Mouse (Mus musculus) gastrocnemius, adult 2 months (tissue): ENCODE data around the gene Plxnb1. TPM values are rescaled to one million over a fixed set of nuclear protein-coding genes. Genes with fewer than 3 reads are reported as not detected.

Source experiments
- DNase-seq: peaks from one replicate; pipeline ENCODE4 v3.0.0; 2022
- H3K27ac ChIP-seq: fragments of 200-600 bp; 2 replicates; pipeline ENCODE4 v1.8.1; 2022; ENCODE audit warnings: mild to moderate bottlenecking
- H3K4me3 ChIP-seq: fragments of 200-600 bp; 2 replicates; pipeline ENCODE4 v1.8.1; 2022; ENCODE audit warnings: mild to moderate bottlenecking, moderate library complexity
- CTCF ChIP-seq: fragments of 200-600 bp; IDR thresholded peaks from 2 replicates; pipeline ENCODE4 v1.8.1; 2022; ENCODE audit warnings: antibody characterized with exemption, mild to moderate bottlenecking, moderate library complexity
- intact Hi-C: fragments of 180-260 bp; cut with DNase I; formaldehyde crosslinking; loops from one replicate; pipeline ENCODE4 v1.15.1; 2025
- total RNA-seq, 2 experiments: library from RNA; stranded (reverse); gene quantifications; 2 replicates each; pipeline ENCODE4 v1.2.3; 2021

The Plxnb1 gene
- total RNA-seq, 2 experiments from 2014 or later = 0.54 to 1.1 TPM

GRCm38 (mm10) chr9:109055271-109056030, 39.7 kb upstream of the Plxnb1 start:
- no peak for DNase-seq
- Histone ChIP-seq H3K27ac (peak overlapping the region; percentile 82), H3K4me3 (peak overlapping the region; percentile 62)
- intact Hi-C loops = loop anchor here (2.0 to 5.0 kb wide), 2 partner anchors 17 to 118 kb away; partner anchors contain the start of genes Shisa5 and Uqcrc1
- TF ChIP-seq CTCF = no peak

DNA sequence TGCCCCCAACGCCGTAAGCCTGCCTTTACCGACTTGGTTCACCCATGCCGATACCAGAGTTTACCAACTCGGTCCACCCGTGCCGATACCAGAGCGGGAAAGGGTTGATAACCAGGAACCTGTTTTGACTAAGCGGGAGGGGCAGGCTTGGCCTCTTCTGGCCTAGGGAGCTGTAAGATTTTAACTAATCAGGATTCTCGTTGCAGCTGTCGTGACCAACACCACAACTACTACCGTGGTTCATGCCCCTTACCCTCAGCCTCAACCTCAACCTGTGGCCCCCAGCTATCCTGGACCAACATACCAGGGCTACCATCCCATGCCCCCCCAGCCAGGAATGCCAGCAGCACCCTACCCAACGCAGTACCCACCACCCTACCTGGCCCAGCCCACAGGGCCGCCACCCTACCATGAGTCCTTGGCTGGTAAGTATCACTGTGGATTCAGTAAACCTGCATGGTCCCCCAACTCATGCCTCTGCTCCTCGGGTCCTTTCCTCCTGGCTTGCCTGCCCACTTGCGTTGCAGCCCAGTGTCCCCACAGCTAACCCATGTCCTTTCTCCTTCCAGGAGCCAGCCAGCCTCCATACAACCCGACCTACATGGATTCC, 39.0 kb upstream of the Plxnb1 start:
- Histone ChIP-seq H3K27ac (peak overlapping the region; percentile 31; the same call in 1 of the 2 replicates), H3K4me3 (peak overlapping the region; percentile 3; the same call in 1 of the 2 replicates)
- DNase-seq = no peak
- no peak for TF ChIP-seq CTCF
- intact Hi-C loops = loop anchor here (2.0 to 5.0 kb wide), 2 partner anchors 17 to 119 kb away; partner anchors contain the start of genes Shisa5 and Uqcrc1

GRCm38 (mm10) chr9:109056916-109057315, 38.3 kb upstream of the Plxnb1 start:
- intact Hi-C loops = loop anchor here (2.0 to 5.0 kb wide), 2 partner anchors 18 to 120 kb away; partner anchors contain the start of genes Shisa5 and Uqcrc1
- no peak for TF ChIP-seq CTCF

DNA sequence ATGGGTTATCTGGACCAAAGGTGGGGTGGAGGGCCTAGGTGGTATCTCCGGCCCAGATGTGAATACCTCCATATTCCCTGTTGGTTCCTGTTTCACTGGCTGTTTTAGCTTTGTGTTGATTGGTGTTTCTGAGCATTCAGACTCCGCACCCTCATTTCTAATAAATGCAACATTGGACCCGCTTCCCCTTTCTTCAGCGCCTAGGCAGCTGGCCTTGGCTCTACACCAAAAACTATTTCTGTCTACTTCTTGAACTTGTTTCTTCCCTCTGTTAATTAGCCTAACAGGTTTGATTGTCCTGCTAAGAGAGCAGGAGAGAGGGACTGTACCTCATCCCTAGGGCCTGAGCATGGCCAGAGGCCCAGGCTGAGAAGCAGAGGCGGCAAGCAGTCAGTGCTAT, 37.6 kb upstream of the Plxnb1 start:
- DNase-seq = no peak
- peak overlapping the region; percentile 76 for H3K4me3 ChIP-seq
- H3K27ac ChIP-seq = peak overlapping the region; percentile 93
- TF ChIP-seq CTCF = no peak
- intact Hi-C loops = loop anchor here (2.0 to 5.0 kb wide), 2 partner anchors 19 to 120 kb away; partner anchors contain the start of genes Shisa5 and Uqcrc1

More at GRCm38 (mm10) chr9:109056916-109057315, 38.3 kb upstream of the Plxnb1 start:
- H3K4me3 ChIP-seq = peak overlapping the region; percentile 76
- DNase-seq = no peak
- H3K27ac ChIP-seq = peak overlapping the region; percentile 93; the same call in 1 of the 2 replicates

DNA sequence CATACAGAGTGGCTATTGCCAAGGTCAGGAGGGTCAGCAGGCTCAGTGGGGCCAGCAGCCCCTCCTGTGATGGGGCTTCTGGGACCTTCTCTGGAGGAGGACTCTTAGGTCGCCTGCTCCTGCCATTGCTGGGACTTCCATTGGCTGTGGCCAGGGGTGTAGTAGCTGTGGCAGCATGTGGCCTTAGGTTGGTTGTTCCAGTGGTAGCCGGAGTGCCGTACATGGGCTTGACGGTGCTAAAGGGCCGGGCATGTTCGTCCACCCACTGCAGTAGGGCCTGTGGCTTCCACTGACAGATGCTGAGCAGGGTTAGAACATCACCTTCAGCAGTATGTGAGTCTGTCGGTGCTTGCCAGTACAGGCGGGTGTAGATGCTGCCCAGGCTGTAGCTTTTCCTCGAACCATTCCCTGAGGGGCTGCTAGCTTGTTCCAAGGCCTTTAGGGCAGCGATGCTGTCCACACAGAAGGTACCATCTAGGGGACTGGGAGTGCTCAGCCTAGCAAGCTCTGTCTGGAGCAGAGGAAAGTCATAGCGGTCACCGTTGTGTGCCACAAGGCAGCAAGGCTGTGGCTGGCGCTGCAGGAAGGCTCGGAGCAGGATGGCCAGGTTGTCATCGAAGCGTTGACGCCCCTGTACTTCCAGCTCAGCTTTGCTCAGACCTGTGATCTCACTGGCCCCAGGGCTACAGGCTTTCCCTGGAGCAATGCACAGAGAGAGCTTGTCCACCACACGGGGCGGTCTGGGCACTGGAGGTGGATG, 37.0 kb upstream of the Plxnb1 start:
- Histone ChIP-seq H3K4me3 (peak overlapping the region; percentile 76), H3K27ac (peak overlapping the region; percentile 93)
- DNase-seq = no peak
- intact Hi-C loops = loop anchor here (5.0 kb wide), 1 partner anchor 121 kb away; the partner anchor contains the start of gene Uqcrc1
- no peak for TF ChIP-seq CTCF

- DNase-seq = peak; percentile 96
- peak within 1 kb of the TSS; percentile 76 for H3K4me3 ChIP-seq
- H3K27ac ChIP-seq = peak within 1 kb of the TSS; percentile 93
- intact Hi-C loops = loop anchor here (1.0 to 5.0 kb wide), 2 partner anchors 56 to 122 kb away; partner anchors contain the start of gene Uqcrc1
- peak; percentile 100 for TF ChIP-seq CTCF
Observed at GRCm38 (mm10) chr9:109059136-109059903, 35.9 kb upstream of the Plxnb1 start, which contains the start of gene Trex1. TSS of gene Trex1 (minus strand) at chr9:109059734.

- H3K4me3 ChIP-seq = no peak overlapping the region
- no peak for DNase-seq
- no peak for TF ChIP-seq CTCF
- H3K27ac ChIP-seq = peak overlapping the region; percentile 93
- intact Hi-C loops = no loop called here
Observed at GRCm38 (mm10) chr9:109060184-109060897, 34.8 kb upstream of the Plxnb1 start.

DNA sequence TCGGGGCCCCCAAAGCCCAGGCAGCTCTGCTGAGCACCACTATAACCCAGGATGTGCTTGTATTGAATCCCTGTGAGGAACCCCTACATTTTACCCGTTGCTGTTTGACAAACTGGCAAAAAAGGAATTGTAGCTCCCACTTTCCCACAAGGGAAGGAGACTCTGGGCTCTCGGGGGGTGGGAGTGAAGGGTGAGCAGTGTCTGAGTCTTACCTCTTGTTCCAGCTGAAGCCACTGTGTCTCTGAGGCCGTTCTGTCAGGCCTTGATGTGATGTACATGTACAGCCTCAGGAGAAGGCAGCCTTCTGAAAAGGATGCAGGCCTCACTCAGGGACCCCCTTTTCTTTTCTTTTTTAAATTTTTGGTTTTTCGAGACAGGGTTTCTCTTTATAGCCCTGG, 34.3 kb upstream of the Plxnb1 start:
- intact Hi-C loops = no loop called here
- TF ChIP-seq CTCF = no peak
- no peak overlapping the region for H3K4me3 ChIP-seq
- no peak overlapping the region for H3K27ac ChIP-seq
- DNase-seq = no peak

DNA sequence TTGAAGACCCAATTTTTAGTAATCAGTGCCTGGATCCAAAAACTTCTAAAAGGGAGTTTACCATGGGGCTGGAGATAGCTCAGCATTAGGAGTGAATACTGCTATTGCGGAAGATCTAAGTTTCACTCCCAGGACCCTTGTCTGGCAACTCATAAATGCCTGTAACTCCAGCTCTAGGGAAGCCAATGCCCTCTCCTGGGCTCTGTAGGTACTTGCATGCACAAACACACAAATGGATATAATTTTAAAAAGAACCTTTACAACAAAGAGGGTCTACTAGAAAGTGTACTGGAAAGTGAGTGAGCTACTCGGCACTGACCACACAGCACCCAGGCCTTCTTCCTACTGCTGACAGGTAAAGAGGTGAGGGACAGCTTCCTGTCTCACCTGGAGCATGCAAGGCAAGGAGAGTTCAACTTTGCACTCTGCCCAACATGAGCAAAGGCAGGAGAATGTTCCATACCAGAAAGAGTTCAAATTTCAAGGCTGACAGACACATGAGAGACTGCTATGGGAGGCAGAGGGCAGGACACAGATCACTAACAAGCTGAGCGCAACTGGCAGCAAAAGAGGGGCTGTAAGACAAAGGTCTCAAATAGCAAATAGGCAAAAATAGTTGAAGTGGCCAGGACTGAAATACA, 27.0 kb upstream of the Plxnb1 start:
- TF ChIP-seq CTCF = peak; percentile 14; the same call in 1 of the 2 replicates
- intact Hi-C loops = no loop called here

More for the DNA sequence above, 27.0 kb upstream of the Plxnb1 start:
- Histone ChIP-seq H3K27ac (no peak overlapping the region), H3K4me3 (no peak overlapping the region)
- no peak for DNase-seq
